Mouse (Mus musculus): ENCODE data around the gene Fv1.
"Not testable (repeated sequence)": the region's sequence is repeated elsewhere in the genome, so short reads cannot be mapped to it uniquely, and the experiment has no call there.

Fv1 gene

DNA sequence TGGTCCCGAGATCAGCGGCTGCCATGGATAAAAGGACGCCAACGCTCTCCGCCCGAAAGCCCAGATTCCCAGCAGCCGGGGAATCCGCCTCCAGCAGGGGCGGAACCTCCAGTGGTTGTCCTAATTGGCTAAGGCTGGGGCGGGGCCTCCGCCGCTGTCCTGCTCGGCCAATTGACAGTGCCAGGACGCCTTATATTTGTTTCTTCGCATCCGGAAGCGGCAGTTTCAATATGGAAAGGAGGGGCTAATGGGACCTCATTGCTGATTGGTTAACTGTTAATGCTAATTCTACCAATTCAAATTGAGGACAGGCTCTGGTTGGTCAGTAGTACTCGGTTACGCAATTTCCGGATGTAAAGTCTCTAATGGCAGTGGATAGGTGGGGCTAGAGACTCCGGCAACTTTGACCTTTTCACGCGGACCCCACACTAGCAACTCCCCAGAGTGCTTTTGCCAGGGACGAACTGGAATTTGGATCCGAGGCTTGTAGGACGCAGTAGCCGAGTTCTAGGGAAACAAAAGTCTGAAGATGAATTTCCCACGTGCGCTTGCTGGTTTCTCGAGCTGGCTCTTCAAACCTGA, at the start of gene Fv1, which contains the start of gene Miip:
Gene Fv1 (plus strand): TSS at position 530 of the 582 bp plus-strand sequence.
Gene Miip (minus strand): TSS at position 367 of the 582 bp plus-strand sequence.
- peak; percentile 84 to 87 for DNase-seq

DNA sequence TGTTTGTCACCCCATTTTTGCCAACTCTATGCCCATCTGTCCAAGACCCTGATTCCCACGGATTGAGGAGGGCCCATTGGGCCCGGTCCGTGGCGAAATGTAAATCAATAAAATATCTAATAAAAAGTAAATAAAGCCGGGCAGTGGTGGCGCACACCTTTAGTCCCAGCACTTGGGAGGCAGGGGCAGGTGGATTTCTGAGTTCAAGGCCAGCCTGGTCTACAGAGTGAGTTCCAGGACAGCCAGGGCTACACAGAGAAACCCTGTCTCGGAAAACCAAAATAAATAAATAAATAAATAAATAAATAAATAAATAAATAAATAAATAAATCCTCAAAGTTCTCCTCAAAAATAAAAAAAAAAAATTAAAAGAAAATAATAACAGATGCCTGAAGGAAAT, 49.1 kb upstream of the Fv1 start:
- DNase-seq: not testable (repeated sequence)

DNA sequence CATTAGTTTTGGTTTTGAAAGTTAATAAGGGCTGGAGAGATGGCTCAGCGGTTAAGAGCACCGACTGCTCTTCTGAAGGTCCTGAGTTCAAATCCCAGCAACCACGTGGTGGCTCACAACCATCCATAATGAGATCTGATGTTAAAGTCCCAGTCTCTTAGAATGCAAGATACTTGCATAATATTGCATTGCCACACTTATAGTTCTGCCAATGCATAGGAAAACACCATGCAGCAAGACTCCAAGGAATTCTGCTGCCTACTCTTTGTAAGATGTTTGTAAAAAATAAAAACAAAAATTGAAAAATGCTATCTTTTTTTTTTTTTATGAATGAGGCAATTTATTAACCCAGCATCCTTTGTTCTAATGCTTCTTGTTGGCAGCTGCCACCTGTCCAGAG, 47.4 kb upstream of the Fv1 start:
- not testable (repeated sequence) for DNase-seq

DNA sequence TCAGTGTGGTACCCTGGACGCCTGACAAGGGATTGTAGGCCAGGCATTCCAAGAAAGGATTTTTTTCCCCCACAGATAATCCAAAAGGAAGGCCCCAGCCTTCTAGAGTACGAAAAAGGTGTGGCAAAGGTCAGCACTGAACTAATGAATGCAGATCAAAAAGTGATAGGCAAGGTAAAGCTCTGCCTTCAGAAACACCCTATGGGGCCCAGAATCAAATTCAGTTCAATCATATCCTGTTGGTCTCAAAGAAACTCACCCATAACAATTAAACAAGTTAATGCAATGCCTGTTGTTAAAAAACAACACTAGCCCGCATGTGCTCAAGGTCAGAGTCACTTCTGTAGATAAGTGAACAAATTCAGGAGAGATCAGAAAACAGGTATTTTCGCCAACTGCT, 44.4 kb upstream of the Fv1 start:
- DNase-seq: no peak

DNA sequence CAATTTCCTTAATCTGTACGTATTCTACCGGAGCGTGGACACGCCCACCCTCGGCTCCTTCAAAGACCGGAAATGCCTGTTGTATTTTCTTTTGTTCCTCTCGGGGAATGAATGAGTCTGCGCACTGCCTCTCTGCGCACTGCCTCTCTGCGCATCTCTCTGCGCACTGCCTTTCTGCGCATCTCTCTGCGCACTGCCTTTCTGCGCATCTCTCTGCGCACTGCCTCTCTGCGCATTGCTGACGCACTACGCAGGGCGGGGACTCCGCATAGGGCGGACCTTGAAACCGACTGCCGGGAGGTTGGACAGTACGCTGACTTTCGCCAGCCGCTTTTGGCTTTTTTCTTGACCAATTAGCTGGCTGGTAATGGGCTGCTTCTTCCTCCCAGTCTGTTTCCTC, 29.5 kb upstream of the Fv1 start:
- peak; percentile 39 to 44 for DNase-seq

DNA sequence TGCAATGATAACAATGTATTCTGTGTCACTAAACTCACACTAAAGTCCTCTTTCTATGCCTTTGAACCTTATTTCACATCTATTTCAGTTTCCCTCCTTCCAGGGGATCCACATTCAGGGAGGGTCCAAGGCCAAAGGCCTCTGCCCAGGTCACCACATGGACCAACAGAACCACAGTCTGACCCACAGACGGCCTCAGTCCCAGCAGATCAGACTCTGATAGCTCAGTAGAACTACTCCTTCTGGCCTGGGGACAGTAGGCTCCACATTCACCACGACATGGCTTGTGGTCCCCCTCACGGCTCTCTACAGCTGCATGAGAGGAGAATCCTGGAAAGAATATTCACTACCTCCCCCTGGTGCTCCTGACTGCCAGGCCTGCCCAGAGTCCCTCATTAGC, 25.9 kb upstream of the Fv1 start:
- DNase-seq: no peak

DNA sequence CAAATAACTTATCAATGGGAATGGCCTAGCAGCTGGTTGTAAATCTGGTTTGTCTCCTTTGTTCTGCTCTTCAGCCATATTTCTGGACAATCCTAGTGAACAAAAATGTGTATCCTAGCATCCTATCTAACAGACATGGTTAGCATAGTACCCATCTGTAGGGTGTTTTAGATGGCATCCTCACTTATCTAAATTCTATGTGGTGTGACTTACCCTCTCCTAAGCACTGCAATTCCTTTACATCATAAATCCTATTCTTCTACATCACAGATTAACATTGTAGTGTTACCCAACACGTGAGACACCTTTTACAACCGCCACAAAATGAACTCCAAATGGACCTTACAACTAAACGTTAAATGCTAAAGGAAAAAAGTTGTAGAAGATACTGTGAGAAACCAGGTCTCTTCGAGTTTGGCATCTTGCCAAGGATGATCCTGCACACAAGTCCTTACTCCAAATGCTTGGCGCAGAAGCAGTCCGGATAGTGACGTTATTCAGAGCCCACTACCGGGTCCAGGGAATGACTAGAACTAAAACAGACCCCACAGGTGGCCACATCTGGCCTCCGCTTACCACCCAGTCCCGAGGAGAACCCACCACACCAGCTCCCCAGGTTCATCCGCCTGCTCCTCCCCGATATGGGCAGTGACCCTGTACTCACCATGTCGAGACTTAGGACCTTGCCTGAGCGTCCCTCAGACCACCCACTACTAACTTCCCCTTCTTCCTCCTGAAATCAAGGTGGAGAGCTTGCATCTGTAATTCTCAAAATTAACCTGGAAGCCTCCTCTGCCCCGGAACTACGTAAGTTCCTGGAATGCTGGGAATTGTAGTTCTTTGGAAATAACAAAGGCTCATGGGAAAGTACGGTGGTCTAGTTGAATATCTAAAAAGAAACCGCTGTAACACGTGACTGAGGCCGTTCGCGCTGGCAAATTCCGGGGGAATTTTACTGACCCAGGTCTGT, 20.9 kb upstream of the Fv1 start, which contains the start of gene Zfp933:
Gene Zfp933 (minus strand): TSS at position 753 of the 970 bp plus-strand sequence.
- DNase-seq: peak; percentile 41 to 49

DNA sequence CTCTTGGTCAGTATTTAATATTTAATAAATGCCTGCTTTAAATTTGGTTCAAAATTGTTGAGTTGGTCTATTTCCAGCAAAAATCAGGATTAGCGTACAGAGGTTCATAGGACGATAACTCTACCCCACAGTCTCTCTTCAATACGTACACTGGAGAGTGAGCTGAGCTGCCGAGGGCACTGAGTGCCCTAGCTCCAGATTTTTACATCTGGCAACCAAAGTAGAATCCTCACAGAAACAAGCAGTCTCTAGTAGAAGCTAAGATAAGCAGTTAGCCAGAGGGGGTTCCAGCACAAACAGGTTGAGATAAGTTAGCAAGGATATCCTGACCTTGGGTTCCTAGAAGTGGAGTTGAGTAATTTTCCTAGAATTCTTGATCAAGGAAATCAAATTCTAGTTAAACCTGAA, 20.2 kb upstream of the Fv1 start:
- DNase-seq: no peak

DNA sequence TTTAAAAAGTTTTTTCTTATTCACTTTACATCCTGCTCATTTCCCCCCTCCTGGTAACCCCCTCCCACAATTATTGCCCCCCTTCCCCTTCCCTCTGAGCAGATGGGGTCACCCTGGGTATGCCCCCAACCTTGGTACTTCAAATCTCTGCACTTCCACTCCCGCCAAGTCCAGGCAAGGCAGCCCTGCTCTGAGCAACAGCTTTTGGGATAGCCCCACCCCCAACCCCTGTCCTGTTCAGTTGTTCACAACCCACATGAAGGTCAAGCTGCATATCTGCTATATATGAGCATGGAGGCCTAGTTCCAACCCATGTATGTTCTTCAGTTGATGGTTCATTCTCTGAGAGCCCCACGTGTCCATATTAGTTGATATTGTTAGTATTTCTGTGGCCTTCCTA, 18.0 kb upstream of the Fv1 start:
- DNase-seq: no peak

DNA sequence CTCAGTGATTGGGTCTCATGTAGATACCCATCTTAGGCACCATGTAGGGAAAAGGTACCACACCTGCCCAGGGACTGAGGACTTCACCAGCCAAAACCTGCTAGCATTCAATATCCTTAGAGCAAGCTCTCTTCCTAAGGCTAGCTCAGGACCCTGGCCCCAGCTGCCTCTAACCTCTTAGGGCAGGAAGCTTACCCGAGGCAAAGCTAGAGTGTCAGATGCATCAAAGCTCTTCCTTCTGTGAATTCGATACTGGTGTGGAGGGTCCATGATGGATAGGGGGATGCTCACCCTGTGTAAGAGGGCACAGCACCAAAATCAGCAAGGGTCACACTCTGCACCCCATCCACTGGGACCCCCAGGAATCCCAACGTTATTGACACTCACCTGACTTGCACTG, 6.7 kb upstream of the Fv1 start:
- DNase-seq: no peak

DNA sequence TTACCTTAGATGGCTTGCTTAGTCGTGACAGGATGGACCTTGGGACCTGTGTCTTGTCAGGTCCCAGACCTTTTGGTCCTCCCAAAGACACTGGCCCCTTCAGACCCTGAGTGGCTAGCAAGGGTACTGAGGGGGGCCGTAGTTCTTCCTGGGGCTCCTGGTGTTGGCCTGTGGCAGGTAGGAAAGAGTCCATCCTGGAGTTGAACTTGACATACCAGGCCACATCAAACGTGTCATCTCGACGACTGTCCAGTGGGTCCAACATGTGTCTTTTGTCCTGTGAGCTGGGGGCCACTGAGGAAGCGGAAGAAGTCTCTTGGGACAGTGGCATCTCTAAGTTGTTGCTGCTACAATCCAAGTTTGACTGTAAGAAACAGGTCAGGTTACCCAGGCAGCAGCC, 3.1 kb upstream of the Fv1 start:
- DNase-seq: no peak

DNA sequence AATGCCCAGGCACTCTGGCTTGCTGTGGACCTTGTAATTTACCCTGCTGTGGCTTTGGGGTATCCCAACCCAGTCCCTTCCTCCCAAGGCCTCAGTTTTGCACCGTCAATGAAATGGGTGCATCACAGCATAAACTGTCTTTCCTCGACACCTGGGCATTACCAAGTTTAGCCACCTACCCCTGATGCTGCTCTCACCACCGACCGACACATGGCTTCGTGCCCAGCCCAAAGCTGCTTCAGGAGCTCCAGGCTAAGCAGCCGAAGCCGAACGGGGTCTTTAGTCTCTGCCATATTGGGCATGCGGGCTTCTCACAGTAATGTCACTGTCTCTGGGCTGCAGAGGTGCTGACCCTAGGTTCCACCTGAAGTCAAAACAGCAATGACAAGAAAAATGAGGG, 2.7 kb upstream of the Fv1 start:
- no peak for DNase-seq

DNA sequence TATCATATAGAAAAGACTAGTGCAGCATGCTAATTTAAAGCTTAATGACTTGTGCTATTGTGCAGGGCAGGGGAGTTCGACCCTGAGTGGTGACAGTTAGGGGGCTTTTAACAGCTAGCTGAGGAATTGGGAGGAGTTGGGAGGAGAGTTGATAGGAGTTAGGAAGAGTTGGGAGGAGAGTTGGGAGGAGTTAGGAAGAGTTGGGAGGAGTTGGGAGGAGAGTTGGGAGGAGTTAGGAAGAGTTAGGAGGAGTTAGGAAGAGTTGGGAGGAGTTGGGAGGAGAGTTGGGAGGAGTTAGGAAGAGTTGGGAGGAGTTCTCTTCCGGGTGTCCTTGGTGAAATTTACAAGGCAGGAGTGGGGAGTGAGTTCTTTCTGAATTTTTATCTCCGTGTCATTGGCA, 2.0 kb upstream of the Fv1 start:
- not testable (repeated sequence) for DNase-seq

DNA sequence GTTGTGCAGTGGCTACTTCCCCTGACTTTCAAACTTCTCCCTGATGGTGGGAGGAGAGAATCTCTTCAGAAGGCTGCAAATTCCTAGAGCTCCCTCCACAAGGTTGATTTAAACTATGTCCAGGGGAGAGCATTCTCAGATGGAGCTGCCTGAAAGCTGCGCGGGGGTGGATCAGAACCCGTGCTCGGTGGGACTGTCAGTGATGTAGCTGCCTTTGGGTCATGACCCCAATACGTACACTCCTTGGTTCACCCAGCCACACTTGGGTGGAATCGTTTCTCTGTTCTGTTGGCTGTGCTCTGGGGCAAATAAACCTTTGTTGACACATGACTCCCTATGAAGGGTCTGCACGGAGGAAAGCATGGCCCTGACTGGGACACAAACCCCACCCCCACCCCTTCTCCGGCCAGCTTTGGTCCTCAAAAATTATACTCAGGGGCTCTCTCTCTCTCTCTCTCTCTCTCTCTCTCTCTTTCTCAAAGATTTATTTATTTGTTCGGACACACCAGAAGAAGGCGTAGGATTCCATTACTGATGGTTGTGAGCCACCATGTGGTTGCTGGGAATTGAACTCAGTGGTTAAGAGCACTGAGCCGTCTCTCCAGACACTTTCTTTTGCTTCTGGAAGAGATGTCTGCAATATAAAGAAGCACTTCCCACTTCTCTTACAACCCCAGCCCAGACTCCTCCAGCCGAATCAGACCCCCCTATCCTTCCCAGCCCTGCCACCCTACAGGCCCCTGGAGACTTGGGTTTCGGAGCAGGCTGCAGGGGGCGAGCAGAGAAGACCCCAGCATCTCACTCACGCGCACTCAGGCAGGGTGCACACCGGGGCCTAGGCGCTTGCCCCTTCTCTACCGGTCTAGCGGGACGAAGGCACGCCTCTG, 973 bp upstream of the Fv1 start:
- no peak for DNase-seq

DNA sequence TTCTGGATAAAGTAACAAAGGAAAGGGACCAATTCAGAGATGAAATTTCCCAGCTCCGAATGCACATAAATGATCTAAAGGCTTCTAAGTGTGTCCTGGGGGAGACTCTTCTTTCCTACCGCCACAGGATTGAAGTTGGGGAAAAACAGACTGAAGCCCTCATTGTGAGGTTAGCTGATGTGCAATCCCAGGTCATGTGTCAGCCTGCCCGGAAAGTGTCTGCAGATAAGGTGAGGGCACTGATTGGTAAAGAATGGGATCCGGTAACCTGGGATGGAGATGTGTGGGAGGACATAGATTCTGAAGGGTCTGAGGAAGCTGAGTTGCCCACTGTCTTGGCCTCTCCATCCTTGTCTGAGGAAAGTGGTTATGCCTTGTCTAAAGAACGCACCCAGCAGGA, 459 bp downstream of the Fv1 start:
- DNase-seq: no peak

DNA sequence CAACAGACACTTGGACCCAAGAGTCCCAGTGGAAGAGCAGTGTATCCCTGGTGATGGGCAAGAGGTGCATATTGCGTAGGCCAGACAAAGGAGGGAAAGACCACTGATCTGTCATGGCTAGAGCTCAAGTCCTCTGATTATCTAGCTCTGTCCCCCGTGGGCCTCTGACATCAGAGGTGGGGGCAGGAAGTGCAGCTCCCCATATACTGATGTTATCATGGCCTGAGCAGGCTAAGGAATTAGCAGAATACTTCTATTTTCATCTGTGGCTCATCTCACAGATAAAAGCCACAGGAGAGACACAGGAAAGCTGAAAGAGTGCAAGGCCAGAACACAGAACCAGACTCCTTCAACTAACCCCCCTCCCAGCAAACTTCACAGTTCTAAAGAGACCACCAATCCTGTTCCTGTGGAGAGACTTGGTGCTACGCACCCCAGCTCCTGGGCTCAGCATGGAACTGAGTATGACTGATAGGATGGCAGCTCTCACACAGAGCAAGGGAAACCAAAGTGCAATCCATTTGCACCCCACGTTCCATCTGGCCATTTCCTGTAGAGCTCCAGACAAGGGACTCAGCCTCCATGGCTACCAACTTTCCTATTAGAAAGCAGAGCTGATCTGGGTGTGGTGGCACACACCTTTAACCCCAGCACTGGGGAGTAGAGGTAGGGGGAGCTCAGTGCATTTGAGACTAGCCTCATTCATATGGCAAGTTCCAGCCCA, 7.2 kb downstream of the Fv1 start:
- DNase-seq: no peak

DNA sequence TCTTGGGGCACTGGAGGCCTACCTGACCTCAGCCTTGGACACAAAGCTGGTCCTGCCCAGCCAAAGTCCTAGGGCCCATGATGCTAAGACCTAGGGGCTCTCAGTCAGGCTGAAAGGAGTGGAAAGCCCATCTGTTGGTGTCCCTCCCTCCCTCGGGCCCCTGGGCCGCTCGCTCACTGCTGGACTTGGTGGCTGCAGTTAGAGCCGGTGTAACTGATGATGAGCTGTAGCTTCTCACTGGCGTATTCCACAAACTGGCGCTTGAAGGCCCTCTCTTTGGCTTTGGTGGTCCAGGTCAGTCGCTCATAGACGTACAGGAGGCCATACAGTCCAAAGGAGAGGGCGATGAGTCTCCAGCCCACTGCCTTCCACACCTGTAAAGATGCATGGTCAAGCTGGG, 9.8 kb downstream of the Fv1 start:
- no peak for DNase-seq

DNA sequence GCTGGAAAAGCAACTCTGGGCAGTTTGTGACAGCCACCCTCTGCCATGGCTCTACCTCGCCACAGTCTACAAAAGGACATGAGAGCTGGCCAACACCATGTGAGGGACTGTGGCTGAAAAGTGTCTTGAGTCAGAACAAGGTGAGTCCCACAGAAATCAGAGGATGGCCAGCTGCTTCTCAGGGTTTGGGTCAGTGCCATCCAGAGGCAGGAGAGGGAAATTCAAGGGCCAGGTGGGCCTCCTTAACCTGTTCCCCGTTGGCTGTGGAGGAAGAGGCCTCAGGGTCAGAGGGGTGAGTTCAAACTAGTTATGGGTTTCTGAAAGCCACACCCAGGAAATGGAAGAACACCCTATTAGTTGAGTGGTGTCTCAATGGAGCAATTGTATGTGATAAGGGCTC, 10.7 kb downstream of the Fv1 start:
- DNase-seq: no peak

DNA sequence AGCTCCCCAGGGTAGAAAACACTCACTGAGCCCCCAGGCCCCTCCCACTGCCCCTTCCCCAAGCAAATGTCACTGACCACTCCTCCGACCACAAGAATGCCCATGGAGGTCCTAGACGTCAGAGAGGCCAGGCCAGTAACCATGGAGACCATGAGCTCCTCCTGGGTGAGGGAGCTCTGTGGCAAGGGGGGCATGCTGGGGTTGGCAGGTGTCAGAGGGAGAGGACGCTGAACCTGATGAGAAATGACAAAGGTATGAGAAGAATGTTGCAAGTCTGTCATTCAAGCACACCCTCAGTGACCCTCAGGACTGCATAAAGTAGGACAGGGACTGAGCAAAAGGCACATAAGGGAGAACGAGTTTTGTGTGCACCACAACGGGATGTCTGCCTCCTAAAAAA, 11.1 kb downstream of the Fv1 start:
- no peak for DNase-seq

DNA sequence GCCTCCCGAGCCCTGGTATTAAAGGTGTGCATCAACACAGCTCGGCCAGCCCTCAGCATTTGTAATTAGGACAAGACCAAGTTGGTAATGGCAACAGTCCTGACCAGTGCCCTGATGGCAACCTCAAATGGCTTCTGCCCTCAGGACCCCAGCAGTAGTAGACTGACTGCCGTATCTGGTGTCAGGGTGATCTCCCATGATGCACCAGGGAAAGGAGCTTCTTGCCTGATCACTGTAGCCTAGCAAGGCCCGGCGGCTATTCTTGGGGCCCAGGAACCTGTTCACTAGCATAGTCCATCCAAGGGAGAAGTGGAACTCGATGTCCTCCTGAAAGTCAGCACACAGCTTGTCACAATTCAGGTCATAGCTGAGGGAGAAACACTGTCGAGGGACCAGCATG, 13.0 kb downstream of the Fv1 start:
- DNase-seq: no peak

DNA sequence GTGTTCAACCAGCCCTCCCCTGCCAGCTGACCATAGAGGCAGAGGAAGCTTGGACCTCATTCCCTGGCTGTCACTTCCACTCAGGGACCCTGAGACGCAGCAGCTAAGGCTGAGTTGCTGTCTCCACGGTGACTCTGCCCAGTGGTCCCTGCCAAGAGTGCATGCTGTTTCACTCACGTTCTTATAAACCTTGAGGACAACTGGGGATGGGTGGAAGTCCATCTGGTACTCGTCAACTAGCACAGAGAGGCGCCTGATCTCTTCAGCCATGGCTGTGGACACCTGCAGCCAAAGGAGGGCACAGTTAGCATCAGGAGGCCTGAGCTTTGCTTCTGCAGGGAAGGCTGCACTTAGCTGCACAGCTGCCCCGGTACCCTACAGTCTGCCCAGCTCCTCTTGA, 14.3 kb downstream of the Fv1 start:
- no peak for DNase-seq

DNA sequence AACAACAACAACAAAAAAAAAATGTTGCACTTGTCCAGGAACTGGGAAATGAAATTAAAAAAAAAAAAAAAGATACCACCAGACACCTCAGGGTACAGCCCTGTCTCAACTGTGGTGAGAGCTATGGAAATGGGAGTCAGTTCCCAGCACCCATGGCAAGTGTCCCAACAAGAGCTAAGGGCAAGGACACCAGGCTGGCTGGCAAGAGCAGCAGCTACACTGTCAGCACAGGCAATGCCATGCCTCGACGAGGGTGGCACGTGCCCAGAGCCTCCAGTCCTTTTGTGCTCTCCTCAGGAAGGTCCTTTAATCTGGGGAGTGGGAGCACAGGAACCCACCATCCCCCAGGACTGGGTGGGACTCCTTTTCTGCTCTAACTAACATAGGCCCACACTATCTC, 15.4 kb downstream of the Fv1 start:
- DNase-seq: no peak

DNA sequence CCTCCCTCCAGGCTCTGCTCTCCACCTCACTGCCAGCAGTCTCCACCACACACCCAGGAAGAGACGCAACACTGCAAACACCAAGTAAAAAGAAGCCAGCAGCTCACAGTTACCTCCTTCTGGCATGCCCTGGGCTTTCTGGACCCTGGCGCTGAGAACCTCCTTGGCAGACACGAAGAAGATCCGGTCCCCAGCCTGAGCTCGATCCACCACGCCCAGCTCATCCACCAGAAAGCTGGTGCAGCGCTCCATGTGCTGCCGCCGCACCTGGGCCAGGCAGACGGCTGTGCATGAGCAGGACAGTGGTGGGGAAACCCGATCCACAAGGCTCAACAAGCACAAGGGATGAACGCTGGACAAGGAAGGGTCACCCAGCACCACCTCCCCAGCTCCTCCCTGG, 17.4 kb downstream of the Fv1 start:
- DNase-seq: no peak
